Mouse (Mus musculus): ENCODE measurements at regions not wholly inside any gene's neighbourhood (a gene's known extent, or its start where the extent isn't known, plus 50 kb on each side); places are given as distances from the start of the nearest gene placed in this dataset.

- no peak for TF ChIP-seq CTCF (IDR thresholded peaks at IDR 0.05; ENCODE audit: borderline replicate concordance, control insufficient read depth, extremely low read depth, insufficient read depth, low read length, poor library complexity)
- TF ChIP-seq POLR2A (IDR thresholded peaks at IDR 0.05; ENCODE audit: control insufficient read depth, extremely low read depth, insufficient read depth, low read length, poor library complexity), result no peak
Measured at GRCm38 (mm10) chr14:71805624-71806023, 686.0 kb downstream of the Gm9195 start.

Measured in thymus, adult 2 months (tissue).